Mouse (Mus musculus): ENCODE measurements around the gene Chsy1.

- no peak for TF ChIP-seq CTCF (conservative IDR thresholded peaks at IDR 0.05; ENCODE audit: insufficient read depth, insufficient read length, low read depth, low read length)
- TF ChIP-seq POLR2A (IDR thresholded peaks at IDR 0.05; ENCODE audit: low read depth, low read length), result no peak
Measured at GRCm38 (mm10) chr7:66157861-66158415, 48.6 kb downstream of the Chsy1 start.

All from kidney, adult 2 months (tissue).